Mouse (Mus musculus) WW6 (cell line): ENCODE measurements around the gene Map4k3.
"Not testable (repeated sequence)": the region's sequence is repeated elsewhere in the genome, so short reads cannot be mapped to it uniquely, and the experiment has no call there.

ENCODE experiments used
- DNase-seq: peaks from one replicate; pipeline ENCODE4 v3.0.0-alpha.2; 2013; ENCODE audit warnings: low read depth, low spot score

Gene Map4k3

DNA sequence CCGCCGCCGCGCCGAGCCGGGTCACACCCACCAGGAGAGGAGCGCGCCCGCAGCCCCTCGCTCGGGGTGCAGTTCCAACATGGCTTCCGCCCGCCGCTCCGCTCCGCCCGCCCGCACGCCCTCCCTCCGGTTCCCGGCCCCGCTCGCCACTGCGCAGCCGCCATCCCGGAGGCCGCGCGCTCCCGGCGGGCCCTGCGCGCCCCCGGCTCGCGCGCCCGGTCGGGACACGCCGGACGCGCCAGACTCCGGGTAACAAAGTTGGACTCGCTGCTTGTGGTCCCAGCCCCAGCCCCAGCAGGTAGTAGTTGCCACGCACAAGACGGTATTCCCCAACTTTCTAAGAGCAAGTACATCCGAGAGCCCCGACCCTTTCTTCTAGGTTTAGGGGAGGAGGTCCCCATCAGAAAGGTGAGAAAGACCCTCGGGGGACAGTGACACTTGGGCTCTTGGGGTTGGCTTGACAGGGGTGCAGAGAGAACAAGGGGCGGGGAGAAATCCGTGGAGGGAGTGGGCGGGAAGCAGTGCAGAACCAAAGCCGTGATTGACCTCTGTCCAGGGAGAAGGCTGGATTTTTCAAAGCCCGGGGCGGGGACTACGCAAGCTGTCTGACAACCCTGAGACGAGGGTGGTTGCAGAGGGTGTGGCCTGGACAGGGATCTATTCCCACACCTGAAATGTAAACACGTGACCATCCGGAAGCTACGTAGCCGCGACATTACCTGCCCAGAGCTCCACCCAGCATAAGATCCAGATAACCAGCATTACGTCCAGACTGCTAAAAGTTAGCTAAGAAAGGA lies at the start of gene Map4k3:
Gene Map4k3 (minus strand): TSS at position 424 of the 797 bp plus-strand sequence.
- DNase-seq: peak; percentile 86

- DNase-seq: no peak
These were observed 49.3 kb upstream of the Map4k3 start for GRCm38 (mm10) chr17:80777581-80777980.

DNA sequence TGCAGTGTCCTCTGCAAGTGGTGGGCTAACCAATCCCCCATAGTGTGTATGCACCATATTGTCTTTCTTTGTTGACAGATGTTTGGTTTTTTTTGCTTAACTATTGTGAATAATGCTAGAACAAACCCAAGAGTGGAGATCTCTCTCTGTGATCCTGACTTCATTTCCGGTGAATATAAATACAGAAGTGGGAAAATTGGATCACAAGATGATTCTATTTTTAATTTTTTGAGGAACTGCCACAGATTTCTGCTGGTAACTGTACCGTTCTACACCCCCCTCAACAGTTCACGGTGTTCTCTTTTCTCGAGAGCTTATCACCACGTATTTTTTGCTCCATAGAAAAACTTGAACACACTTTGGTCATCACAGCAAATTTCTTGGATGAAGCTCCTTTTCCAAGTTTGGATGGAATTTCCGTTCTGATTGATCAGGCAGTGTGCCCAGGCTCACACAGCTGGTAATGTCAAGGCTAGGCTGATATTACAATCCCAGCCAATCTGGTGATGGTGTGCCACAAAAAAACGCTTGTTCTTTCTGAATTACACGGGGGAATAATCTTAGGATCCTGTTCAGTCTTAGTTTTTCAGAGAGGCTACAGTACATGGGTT lies 47.0 kb upstream of the Map4k3 start:
- DNase-seq: no peak

DNA sequence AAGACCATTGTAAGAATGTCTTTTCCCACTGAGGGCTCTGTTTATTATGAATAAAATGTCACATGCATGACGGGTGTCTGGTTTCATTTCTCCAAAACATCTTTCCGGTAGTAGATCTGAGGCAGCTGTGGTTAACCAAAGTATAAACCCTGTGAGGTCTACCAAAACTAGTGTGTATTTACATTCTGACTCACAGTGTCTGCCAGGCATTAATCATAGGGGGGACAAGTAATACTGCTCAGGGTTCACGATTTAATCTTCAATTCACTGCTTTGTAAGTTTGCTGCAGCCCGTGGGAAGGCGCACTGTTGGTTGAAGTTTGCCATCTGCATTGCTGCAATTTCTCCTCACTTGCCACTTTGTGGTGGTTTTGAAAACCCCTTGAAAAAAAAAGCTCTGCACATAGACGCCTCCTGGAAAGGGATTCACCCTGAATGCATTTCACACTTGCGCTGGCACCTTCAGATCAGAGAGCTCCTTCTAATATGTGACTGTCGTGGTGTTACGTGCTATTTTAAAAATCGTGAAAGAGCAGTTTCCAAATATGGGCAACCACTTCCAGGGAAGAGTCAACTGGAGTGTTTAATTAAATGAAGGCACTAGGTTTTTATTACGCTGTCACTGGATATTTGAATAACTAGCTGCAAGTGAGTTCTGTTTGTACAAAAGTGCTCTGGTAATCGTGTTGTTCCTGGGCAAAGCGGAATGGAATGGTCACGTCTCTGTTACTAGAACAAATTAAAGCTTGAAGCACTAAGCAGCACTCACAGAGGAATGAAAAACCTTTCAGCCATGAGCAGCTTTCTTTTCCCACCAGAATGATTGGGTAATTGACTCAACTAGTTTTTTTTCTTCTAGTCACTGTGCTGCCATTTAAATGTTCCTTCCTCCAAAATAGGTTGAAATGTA lies 44.5 kb upstream of the Map4k3 start:
- DNase-seq: no peak

- DNase-seq: no peak
These were observed 41.8 kb upstream of the Map4k3 start for GRCm38 (mm10) chr17:80770065-80770464.

DNA sequence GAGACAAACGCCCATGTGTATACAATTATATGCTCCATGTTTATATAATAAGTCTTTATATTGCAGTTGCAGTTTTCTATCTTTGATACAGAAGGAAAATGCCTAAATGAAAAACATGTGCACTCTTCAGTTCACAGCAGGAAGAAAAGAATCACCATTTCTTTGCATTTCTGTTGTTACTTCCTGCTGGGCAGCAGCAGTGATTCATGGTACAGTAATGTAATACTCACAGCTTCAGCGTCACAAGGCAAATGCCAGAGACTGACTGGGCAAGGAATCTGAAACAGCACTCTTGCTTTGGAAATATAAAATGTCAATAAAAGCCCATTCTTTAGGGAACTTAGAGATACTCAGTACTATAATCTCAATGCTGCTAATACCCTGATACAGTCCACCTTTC lies 36.9 kb upstream of the Map4k3 start:
- DNase-seq: no peak

- no peak for DNase-seq
These were observed 34.9 kb upstream of the Map4k3 start for GRCm38 (mm10) chr17:80763065-80763681.

- DNase-seq: no peak
These were observed 34.2 kb upstream of the Map4k3 start for GRCm38 (mm10) chr17:80762391-80763040.

GRCm38 (mm10) chr17:80761191-80761590 lies 32.9 kb upstream of the Map4k3 start:
- not testable (repeated sequence) for DNase-seq

GRCm38 (mm10) chr17:80760344-80761145 lies 32.3 kb upstream of the Map4k3 start:
- no peak for DNase-seq

DNA sequence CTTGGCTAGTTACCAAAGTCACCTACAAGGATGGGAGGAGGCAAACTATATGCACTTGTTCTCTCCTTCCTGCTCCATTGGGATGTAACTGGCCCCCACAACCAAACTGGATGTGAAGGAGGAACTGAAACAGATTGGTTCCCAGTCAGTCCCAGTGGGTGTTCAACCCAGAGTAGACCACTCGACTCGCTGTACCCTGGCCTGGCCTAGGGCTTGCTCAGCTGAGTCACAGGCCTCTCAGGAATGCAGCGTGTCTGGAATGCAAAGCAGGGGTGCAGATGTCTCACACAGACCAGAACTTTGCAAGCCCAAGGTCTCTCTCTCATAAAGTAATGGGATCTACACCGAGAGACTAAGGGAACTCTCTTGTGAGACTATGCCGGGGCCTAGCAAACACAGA lies 27.8 kb upstream of the Map4k3 start:
- DNase-seq: no peak

DNA sequence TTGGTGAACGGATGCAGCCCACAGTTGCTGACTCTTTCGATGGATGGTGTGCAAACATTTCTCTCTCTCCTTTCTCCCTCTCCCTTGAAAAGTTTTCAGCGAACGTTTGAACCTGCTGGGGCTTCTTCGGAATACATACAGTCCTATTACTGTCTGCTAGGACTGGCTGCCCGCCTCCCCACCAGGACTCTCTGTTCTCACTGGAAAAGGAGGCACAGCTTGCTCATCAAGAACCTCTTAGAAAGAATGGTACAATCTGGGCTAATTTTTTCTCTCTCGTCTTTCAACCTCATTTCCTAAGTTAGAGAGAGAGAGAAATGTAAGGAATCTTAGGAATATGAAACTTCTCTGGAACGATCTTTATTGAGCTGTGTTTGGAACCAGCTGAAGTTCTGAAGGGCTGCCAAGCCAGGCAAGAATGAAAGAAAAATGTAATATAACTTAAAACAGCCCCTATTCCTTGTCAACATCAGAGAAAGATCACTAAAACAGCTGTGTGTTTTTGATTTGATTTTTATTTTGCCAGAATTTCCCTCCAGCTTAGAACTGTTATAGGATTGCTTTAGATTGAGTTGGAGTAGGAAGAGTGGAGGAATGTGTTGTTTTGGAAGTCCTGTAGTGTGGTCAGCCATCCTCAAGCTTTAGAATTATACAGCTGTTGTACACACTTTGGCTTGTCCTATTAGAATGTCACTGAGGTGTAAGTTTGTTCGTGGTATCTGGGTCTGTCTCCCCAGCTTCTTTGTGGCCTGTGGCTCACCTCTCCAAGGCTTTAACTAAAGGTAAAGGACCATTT lies 27.0 kb upstream of the Map4k3 start:
- no peak for DNase-seq

DNA sequence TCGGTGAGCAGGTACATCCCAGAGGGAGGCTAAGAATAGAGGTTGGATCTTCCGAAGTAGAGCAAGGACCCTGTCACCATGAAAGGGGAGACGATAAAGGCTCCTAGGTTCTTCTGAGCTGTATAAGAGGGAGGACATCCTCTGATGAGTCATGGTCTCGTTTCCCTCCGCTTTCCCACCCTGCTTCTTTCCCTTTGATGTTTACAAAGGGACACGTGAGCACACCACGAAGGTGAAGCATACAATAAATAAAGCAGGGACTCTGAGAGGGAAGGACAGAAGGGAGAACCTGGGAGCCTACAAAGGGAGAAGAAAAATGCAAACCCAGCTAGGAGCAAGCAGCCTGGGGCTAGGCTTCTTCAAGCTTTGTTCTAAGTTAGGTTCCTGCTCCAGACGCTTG lies 26.3 kb upstream of the Map4k3 start:
- DNase-seq: no peak

DNA sequence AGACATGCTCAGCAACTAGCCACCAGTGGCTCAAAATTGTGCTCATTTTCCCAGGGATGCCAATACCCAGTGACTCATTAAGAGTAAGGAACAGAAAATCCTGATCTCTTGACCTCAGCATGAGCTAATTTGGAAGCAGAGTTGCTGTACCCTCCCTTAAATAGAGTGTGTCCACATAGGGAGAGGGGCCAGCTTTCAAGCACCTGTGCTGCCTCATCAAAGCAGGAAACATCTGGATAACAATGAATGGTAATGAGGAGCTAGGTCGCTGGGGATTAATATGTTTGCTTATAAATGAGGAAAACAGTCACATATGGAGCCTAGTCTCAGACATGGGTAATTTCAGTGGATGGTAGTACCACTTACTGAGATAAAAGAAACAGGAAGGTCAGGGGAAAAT lies 24.2 kb upstream of the Map4k3 start:
- DNase-seq: no peak

DNA sequence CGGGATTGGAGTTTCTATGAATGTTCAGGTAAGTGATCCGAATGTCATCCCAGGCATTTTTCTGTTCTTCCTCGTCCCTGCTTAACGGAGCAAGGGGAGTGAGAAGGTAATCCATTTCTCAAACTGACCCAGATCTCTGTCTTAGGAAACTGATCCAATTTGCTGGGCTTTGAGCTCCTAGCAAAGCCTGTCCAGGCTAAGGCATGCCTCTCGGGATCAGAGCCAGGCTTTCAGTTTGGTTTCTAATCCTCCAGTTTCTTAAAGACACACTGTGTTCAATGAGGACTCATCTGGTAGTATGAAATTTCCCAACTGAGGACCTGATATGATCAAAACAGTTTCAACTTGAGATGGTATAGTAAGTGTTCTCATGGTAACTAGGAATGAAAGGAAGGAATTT lies 11.1 kb upstream of the Map4k3 start:
- DNase-seq: no peak

DNA sequence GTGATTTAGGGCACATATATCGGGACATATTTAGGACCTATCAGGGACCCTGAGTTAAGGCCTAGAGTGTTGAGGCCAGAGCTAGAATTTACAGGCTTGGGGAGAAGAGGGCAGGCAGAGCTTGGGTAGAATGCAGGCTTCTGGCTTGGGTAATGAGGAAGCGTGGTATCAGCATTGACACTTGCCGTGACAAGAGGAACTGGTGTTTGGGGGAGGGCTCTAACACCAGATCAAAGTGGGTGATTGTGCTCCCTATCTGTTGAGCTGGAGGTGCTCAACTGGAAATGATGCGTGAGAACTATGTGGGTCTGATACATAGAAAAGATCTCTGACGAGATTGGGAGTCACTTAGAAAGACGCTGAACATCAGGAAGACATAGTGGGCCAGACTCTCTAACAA lies 6.4 kb upstream of the Map4k3 start:
- DNase-seq: no peak

- no peak for DNase-seq
These were observed 5.0 kb upstream of the Map4k3 start for GRCm38 (mm10) chr17:80733121-80733800.

DNA sequence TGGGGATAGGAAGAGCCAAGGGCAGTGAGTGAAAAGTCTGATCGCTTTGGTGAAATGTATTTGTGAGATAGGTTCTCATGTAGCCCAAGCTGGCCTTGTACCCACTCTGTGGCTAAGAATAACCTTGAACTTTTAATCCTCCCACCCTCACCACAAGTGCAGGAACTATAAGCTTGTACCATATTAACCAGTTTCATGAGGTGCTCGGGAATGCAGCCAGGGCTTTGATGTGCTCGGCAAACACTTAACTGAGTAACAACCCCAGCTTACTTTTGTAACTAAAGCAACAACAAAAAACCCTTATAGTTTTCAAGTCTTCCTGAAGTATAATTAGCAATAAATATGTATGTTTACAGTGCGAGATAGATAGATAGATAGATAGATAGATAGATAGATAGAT lies 4.0 kb upstream of the Map4k3 start:
- no peak for DNase-seq

DNA sequence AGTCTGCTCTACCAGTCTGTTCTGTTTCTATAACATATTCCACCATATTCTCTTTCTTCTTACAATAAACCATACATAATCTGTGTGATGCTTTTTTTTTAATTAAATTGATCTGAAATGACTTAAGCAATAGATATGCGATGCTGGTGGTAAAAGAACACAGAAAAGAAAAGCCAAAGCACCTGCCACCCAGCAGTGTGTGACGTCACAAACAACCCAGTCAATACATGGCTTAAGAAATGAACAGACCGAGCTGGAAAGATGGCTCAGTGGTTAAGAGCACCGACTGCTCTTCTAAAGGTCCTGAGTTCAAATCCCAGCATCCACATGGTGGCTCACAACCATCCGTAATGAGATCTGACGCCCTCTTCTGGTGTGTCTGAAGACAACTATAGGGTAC lies 2.0 kb upstream of the Map4k3 start:
- DNase-seq: not testable (repeated sequence)
